Mouse (Mus musculus): Measurements from ENCODE around the gene Ypel2. TPM values are rescaled to one million over a fixed set of nuclear protein-coding genes. Genes with fewer than 3 reads are reported as not detected.

Gene Ypel2
- polyA plus RNA-seq, 1 experiment from 2014 or later, result 3.1 TPM

DNA sequence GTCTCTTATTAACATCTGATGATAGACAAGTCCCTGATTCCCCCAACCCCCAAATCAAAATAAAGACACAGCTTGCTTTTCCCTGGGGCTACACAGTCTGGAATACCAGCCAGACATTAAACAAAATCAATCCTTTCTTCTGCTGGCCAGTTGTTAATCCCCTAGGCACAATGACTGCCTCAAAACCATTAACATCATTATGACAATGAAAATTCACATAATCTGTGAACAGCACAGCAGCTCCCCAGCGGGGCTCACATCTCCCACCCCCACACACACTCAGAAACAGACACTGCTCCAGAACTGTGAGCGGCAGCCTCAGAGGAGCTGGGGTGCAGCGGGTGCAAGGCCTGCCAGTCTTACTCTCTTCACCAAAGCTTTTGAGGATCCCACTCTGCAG is 3.2 kb downstream of the Ypel2 start:
- Histone ChIP-seq H3K4me2 (no peak overlapping the region), H3K9ac (ENCODE audit: low read depth, low read length) (no peak overlapping the region), H3K36me3 (ENCODE audit: control insufficient read depth, insufficient read depth, low read length) (no peaks in the 10 kb centered on the region), H3K9me3 (ENCODE audit: control insufficient read depth, low read length) (no peaks in the 10 kb centered on the region), H3K4me3 (ENCODE audit: low read depth, low read length) (no peak overlapping the region), H3K27me3 (replicated peaks; ENCODE audit: control insufficient read depth, insufficient read depth, low read length) (no peaks in the 10 kb centered on the region), H3K4me1 (replicated peaks; ENCODE audit: control insufficient read depth, insufficient read depth, low read length) (peaks cover 19% of the 10 kb centered on the region), H3K27ac (ENCODE audit: low read depth, low read length) (no peak overlapping the region)
- WGBS, result 68% methylated on average over 3 of the region's 3 CpGs
- no peak for DNase-seq (ENCODE audit: low spot score)
- no peak for ATAC-seq (replicated peaks; ENCODE audit: low FRiP score)

DNA sequence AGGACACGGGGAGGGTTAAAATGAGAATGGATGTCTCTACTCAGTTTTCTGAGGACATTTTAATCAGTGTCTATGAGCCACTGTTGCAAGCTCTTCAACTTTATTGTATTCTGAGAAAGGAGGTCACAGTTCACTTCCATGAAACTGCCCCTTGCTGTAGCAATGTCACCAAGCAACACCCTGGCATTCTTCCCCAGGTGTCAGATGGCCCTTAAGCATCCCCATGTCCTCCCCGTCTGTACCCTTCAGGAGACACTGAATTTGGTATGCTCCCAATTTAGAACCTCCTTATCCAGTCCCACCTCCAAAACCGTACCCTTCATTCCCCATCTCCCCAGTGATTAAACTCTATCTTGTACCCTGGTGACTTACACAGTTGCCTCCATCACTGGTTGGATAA is 8.5 kb downstream of the Ypel2 start:
- Histone ChIP-seq H3K9me3 (ENCODE audit: control insufficient read depth, low read length) (no peaks in the 10 kb centered on the region), H3K36me3 (ENCODE audit: control insufficient read depth, insufficient read depth, low read length) (no peaks in the 10 kb centered on the region; the same call in 1 of the 2 replicates), H3K4me1 (replicated peaks; ENCODE audit: control insufficient read depth, insufficient read depth, low read length) (no peaks in the 10 kb centered on the region), H3K27ac (ENCODE audit: low read depth, low read length) (no peak overlapping the region), H3K4me3 (ENCODE audit: low read depth, low read length) (no peak overlapping the region), H3K9ac (ENCODE audit: low read depth, low read length) (no peak overlapping the region), H3K4me2 (no peak overlapping the region), H3K27me3 (replicated peaks; ENCODE audit: control insufficient read depth, insufficient read depth, low read length) (no peaks in the 10 kb centered on the region)
- ATAC-seq (replicated peaks; ENCODE audit: low FRiP score) (no peak), DNase-seq (ENCODE audit: low spot score) (no peak)
- WGBS, result 69% methylated on average over 3 of the region's 3 CpGs

DNA sequence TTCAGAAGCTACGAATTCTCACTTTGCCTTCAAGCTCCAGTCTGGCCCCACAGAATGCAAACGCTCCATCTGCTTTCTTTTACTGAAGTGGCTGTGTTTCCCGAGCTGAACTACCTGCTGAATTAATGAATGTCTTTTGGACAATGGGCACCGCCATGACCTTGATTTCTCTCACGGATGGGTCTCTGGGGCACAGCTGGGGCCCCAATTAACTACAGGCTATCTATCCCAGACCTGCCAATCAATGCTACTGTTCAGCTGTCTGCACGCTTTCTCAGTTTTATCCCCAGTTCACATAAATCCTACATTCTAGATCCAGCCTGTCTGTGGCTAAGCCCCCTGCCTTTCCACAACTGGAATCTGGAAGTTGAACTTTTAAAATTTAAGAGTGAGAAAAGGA is 10.5 kb downstream of the Ypel2 start:
- H3K36me3 ChIP-seq (ENCODE audit: control insufficient read depth, insufficient read depth, low read length), result no peaks in the 10 kb centered on the region; the same call in 1 of the 2 replicates
- no peak overlapping the region for H3K4me3 ChIP-seq (ENCODE audit: low read depth, low read length)
- 76% methylated on average over 6 of the region's 6 CpGs for WGBS
- H3K27me3 ChIP-seq (replicated peaks; ENCODE audit: control insufficient read depth, insufficient read depth, low read length), result no peaks in the 10 kb centered on the region
- H3K9ac ChIP-seq (ENCODE audit: low read depth, low read length), result no peak overlapping the region
- no peak for DNase-seq (ENCODE audit: low spot score)
- no peak overlapping the region for H3K27ac ChIP-seq (ENCODE audit: low read depth, low read length)
- H3K4me1 ChIP-seq (replicated peaks; ENCODE audit: control insufficient read depth, insufficient read depth, low read length), result no peaks in the 10 kb centered on the region
- no peaks in the 10 kb centered on the region for H3K9me3 ChIP-seq (ENCODE audit: control insufficient read depth, low read length)
- ATAC-seq (replicated peaks; ENCODE audit: low FRiP score), result no peak
- no peak overlapping the region for H3K4me2 ChIP-seq

DNA sequence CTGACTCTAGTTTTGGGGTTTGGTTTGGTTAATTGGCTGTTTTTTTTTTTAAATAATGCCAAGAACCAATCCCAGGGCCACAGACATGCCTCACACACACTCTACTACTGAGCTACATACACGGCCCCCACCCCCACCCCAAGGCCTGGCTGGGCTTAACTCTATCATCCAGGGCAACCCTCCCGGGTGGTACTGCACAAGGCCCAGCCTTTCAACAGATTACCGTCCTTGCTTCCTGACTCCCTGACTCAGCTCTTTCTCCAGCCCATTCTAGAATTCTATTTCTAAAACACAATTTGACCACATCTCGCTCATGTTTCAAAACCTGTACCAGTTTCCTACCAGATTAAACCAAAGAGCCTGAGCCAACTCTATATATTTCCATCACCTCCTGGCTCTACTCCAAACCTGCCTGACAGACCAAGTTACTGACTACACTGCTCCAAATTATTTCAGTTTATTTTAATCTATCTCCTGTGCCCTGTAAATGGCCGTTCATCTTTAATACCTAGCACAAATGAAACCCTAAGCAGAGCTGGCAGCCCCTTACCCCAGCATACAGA is 12.2 kb downstream of the Ypel2 start:
- H3K36me3 ChIP-seq (ENCODE audit: control insufficient read depth, insufficient read depth, low read length), result no peaks in the 10 kb centered on the region; the same call in 1 of the 2 replicates
- H3K9ac ChIP-seq (ENCODE audit: low read depth, low read length), result no peak overlapping the region
- ATAC-seq (replicated peaks; ENCODE audit: low FRiP score) (no peak), DNase-seq (ENCODE audit: low spot score) (no peak)
- H3K4me3 ChIP-seq (ENCODE audit: low read depth, low read length), result no peak overlapping the region
- no peaks in the 10 kb centered on the region for H3K4me1 ChIP-seq (replicated peaks; ENCODE audit: control insufficient read depth, insufficient read depth, low read length)
- no peak overlapping the region for H3K27ac ChIP-seq (ENCODE audit: low read depth, low read length)
- no peak overlapping the region for H3K4me2 ChIP-seq
- no peaks in the 10 kb centered on the region for H3K9me3 ChIP-seq (ENCODE audit: control insufficient read depth, low read length)
- no peaks in the 10 kb centered on the region for H3K27me3 ChIP-seq (replicated peaks; ENCODE audit: control insufficient read depth, insufficient read depth, low read length)
- 40% methylated on average over 5 of the region's 5 CpGs for WGBS

DNA sequence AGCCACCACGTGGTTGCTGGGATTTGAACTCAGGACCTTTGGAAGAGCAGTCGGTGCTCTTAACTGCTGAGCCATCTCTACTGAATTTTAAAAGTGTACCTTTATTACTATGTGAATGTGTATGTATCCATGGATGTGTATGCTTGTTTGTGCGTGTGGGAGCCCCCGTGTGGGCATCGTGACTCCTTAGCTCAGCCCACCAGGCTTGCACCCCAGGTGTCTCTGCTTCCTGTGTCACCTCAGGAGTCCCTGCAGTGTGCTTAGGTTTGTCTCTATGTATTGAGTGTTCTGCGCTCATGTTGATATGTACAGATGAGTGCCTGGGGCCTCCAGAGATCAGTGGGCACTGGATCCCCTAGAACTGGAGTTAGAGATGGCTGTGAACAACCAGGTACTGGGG is 13.0 kb downstream of the Ypel2 start:
- DNase-seq (ENCODE audit: low spot score) (no peak), ATAC-seq (replicated peaks; ENCODE audit: low FRiP score) (no peak)
- Histone ChIP-seq H3K9ac (ENCODE audit: low read depth, low read length) (no peak overlapping the region), H3K4me1 (replicated peaks; ENCODE audit: control insufficient read depth, insufficient read depth, low read length) (no peaks in the 10 kb centered on the region), H3K27ac (ENCODE audit: low read depth, low read length) (no peak overlapping the region), H3K27me3 (replicated peaks; ENCODE audit: control insufficient read depth, insufficient read depth, low read length) (no peaks in the 10 kb centered on the region), H3K36me3 (ENCODE audit: control insufficient read depth, insufficient read depth, low read length) (no peaks in the 10 kb centered on the region; the same call in 1 of the 2 replicates), H3K4me2 (no peak overlapping the region), H3K9me3 (ENCODE audit: control insufficient read depth, low read length) (no peaks in the 10 kb centered on the region), H3K4me3 (ENCODE audit: low read depth, low read length) (no peak overlapping the region)
- 88% methylated on average over 6 of the region's 6 CpGs for WGBS

DNA sequence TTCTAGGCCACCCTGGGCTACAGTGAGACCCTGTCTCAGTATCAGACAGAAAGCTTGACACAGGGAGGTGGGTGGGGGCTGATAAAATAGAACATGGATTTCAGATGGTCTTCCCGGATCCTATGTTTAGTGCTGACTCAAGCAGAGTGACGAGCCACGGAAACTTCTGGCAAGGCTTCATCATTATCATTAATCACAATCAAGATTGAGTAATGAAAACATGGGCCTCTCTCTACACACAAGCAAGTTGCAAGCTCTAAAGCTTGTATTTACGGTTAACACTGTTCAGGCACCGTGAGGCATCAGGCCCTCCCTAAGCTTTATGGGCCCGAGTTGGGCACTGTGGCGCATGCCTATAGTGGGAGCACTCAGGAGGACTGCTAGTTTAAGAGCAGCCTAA is 13.7 kb downstream of the Ypel2 start:
- no peak overlapping the region for H3K9ac ChIP-seq (ENCODE audit: low read depth, low read length)
- H3K4me2 ChIP-seq, result no peak overlapping the region
- WGBS, result 97% methylated on average over 7 of the region's 7 CpGs
- H3K4me1 ChIP-seq (replicated peaks; ENCODE audit: control insufficient read depth, insufficient read depth, low read length), result no peaks in the 10 kb centered on the region
- H3K36me3 ChIP-seq (ENCODE audit: control insufficient read depth, insufficient read depth, low read length), result no peaks in the 10 kb centered on the region; the same call in 1 of the 2 replicates
- ATAC-seq (replicated peaks; ENCODE audit: low FRiP score) (no peak), DNase-seq (ENCODE audit: low spot score) (no peak)
- H3K4me3 ChIP-seq (ENCODE audit: low read depth, low read length), result no peak overlapping the region
- H3K27me3 ChIP-seq (replicated peaks; ENCODE audit: control insufficient read depth, insufficient read depth, low read length), result no peaks in the 10 kb centered on the region
- no peaks in the 10 kb centered on the region for H3K9me3 ChIP-seq (ENCODE audit: control insufficient read depth, low read length)
- no peak overlapping the region for H3K27ac ChIP-seq (ENCODE audit: low read depth, low read length)

DNA sequence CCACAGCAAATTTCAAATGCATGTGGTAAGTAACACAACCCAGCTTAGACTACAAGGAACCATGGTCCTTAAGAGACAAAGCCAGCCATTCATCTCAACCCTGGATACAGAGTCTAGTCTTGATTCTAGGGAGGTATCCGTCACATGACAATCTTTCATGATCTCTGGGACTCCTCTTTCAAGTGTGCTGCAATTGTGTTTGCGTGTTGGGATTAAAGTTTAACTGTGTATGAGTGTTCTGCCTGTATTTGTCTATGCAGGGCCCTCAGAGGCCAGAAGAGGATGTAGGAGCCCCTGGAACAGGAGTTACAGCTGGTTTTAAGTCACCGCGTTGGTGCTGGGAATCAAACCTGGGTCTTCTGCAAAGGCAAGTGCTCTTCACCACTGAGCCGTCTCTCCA is 16.3 kb downstream of the Ypel2 start:
- H3K36me3 ChIP-seq (ENCODE audit: control insufficient read depth, insufficient read depth, low read length), result no peaks in the 10 kb centered on the region; the same call in 1 of the 2 replicates
- DNase-seq (ENCODE audit: low spot score) (no peak), ATAC-seq (replicated peaks; ENCODE audit: low FRiP score) (no peak)
- H3K4me3 ChIP-seq (ENCODE audit: low read depth, low read length), result no peak overlapping the region
- no peaks in the 10 kb centered on the region for H3K9me3 ChIP-seq (ENCODE audit: control insufficient read depth, low read length)
- H3K4me1 ChIP-seq (replicated peaks; ENCODE audit: control insufficient read depth, insufficient read depth, low read length), result no peaks in the 10 kb centered on the region
- H3K4me2 ChIP-seq, result no peak overlapping the region
- no peak overlapping the region for H3K27ac ChIP-seq (ENCODE audit: low read depth, low read length)
- H3K9ac ChIP-seq (ENCODE audit: low read depth, low read length), result no peak overlapping the region
- H3K27me3 ChIP-seq (replicated peaks; ENCODE audit: control insufficient read depth, insufficient read depth, low read length), result no peaks in the 10 kb centered on the region
- 91% methylated on average over 5 of the region's 5 CpGs for WGBS

DNA sequence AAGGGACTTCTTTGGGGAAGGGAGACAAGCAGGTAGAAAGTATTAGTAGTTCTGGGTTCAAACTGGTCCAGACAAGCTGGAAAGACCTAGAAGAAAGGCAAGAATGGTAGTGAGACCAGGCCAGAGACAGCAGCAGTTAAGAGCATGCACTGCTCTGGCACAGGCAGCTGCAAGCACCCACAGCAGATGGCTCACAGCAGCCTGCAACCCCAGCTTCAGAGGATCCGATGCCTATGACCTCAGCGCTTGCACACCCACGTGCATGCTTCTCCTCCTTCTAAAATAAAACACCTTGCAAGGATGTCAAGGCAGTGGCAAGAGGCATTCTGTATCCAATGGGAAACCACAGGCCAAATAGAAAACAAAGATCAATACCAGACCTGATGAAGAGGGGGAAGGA is 19.1 kb downstream of the Ypel2 start:
- Histone ChIP-seq H3K4me3 (ENCODE audit: low read depth, low read length) (no peak overlapping the region), H3K9me3 (ENCODE audit: control insufficient read depth, low read length) (no peaks in the 10 kb centered on the region), H3K27me3 (replicated peaks; ENCODE audit: control insufficient read depth, insufficient read depth, low read length) (no peaks in the 10 kb centered on the region), H3K9ac (ENCODE audit: low read depth, low read length) (no peak overlapping the region), H3K4me1 (replicated peaks; ENCODE audit: control insufficient read depth, insufficient read depth, low read length) (peaks cover 3% of the 10 kb centered on the region; the same call in 1 of the 2 replicates), H3K36me3 (ENCODE audit: control insufficient read depth, insufficient read depth, low read length) (no peaks in the 10 kb centered on the region), H3K4me2 (no peak overlapping the region), H3K27ac (ENCODE audit: low read depth, low read length) (no peak overlapping the region)
- ATAC-seq (replicated peaks; ENCODE audit: low FRiP score), result no peak
- WGBS, result 78% methylated on average over 3 of the region's 3 CpGs
- no peak for DNase-seq (ENCODE audit: low spot score)

DNA sequence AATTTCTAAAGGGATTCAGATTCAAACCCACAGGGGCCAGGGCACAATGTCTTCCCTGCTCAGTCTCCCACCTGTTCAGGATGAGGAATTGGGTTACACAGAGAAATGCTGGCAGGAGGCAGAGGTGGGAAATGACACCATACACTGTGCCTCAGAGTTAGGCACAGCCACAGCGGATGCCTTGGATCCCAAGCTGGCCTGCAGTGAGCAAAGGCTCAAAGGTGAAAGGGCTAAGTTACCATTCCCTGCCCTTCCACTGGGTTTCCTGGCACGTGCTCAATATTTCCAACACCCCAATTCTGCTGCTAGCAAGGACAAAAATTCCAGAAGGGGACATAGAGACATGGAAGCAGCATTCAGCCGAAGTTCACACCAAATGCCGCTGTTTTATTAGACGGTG is 20.3 kb downstream of the Ypel2 start:
- Histone ChIP-seq H3K9me3 (ENCODE audit: control insufficient read depth, low read length) (no peaks in the 10 kb centered on the region), H3K4me3 (ENCODE audit: low read depth, low read length) (no peak overlapping the region), H3K27ac (ENCODE audit: low read depth, low read length) (no peak overlapping the region), H3K9ac (ENCODE audit: low read depth, low read length) (no peak overlapping the region), H3K36me3 (ENCODE audit: control insufficient read depth, insufficient read depth, low read length) (no peaks in the 10 kb centered on the region), H3K27me3 (replicated peaks; ENCODE audit: control insufficient read depth, insufficient read depth, low read length) (no peaks in the 10 kb centered on the region), H3K4me1 (replicated peaks; ENCODE audit: control insufficient read depth, insufficient read depth, low read length) (peaks cover 6% of the 10 kb centered on the region; the same call in 1 of the 2 replicates), H3K4me2 (no peak overlapping the region)
- WGBS, result 61% methylated on average over 5 of the region's 5 CpGs
- ATAC-seq (replicated peaks; ENCODE audit: low FRiP score) (no peak), DNase-seq (ENCODE audit: low spot score) (no peak)
